Mouse (Mus musculus): ENCODE data around the gene Elovl1. TPM values are rescaled to one million over a fixed set of nuclear protein-coding genes. Genes with fewer than 3 reads are reported as not detected.

Elovl1 gene
- polyA plus RNA-seq (2012; rRNA removed): 76.0 and 80.1 TPM in 2 replicates

DNA sequence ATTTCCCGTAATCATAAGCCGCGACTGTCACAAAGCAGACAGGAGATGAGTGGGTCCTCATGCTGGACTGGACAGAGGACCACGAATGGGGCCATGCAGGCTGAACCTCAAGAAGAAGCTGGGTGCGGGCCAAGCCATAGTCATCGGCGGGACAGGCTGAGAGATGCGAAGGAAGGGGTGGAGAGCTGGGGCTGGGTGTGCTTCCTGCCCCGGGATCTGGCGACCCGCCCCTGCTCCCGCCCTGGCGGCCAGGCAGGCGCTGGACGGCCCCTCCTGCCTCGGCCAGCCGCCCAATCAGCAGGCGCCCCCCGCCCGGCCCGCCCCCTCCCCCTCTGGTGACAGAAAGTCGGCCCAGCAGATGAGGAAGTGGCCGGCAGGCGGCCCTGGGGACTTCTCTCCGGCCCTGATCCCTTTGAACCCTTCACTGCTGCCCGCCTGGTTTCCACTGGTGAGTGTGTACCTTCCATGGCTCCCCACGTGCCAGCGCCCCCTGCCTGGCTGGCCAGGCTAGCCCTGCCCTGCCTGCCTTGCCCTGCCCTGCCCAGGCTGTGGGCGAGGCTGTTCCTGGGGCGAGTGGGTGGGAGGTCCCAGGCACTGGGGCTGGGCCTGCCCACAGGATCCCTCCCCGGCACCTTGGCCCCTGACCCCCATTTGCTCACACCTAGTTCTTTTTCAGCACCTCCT, at the start of gene Elovl1:
Gene Elovl1, plus strand, starts transcription at position 326 of the 684 bp plus-strand sequence.

DNA sequence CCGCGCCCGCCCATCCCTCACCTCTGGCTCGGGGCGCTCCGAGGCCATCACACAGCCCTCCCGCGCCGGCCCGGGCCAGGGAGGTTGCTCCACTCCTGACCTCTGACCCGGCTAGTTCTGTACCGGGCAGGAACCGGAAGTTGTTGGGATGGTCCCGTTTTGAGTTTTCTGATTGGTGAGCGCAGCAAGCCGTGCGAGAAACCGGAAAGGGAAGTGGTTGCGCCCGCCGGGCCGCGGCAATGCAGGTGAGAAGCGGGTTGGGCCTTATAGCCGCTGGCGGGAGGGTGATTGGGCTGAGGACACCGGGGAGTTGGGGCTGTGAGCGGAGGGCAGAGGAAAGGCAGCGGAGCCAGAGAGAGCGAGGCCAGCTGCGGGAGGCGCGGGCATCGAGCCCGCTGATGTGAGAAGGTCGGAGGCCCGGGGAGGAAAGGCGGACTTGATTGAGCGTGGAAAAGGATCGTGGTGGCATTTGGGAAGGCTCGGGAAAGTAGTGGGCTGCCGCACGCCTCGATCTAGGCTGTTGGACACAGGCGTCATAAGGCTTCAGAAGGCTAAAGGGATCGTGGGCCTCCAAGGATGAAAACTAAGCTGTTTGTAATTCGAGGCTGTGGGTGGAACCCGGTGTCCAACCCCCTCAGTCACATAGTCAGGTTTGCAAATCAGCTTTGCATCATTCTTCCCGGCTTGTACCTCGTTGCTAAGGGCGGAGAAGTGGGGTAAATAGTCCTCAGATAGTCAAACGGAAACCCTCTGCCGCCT, 18.6 kb upstream of the Elovl1 start, which contains the start of the genes Szt2 and Med8:
Gene Szt2, minus strand, starts transcription at position 132 of the 759 bp plus-strand sequence.
Gene Med8, plus strand, starts transcription at position 196 of the 759 bp plus-strand sequence.

GRCm38 (mm10) chr4:118436820-118437603, 9.1 kb downstream of the Elovl1 start, which contains the start of gene Cdc20:
Cdc20 (minus strand) TSS chr4:118437352.

DNA sequence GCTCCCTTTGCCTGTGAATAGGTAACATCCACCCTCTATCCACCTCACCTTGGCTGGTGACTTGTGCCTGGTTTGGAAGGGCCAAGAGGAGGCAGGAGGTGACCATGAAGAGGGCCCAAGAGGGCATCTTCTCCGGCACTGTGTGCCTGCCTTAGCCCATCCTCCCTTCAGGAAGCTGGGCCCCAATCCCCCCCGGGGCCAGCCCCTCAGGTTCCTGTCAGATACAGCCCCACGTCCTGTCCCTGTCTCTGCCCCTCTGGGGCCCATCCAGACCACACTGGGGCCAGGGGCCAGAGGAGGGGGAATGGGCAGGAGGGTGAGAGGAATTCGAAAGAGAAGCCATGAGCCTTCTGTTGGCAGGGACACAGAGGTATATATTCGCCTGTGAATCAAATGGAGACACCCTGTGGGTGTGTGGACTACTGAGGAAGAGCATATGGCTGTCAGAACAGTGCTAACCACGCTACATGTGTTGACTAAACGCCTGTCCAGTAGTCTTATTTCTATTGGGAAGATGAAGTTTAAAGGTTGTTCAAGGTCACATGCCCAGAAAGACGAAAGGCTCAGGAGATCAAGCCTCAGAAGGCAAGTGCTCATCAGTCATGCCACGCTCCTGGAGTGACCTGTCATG, 29.6 kb downstream of the Elovl1 start, which contains the start of gene Mpl:
Gene Mpl, minus strand, starts transcription at position 169 of the 631 bp plus-strand sequence.

Other genes starting within 250 kb of the Elovl1 start
- 15.5 and 18.0 TPM in 2 replicates for gene Kdm4a, start 248.1 kb upstream of the Elovl1 start, polyA plus RNA-seq (2012; rRNA removed)
- 11.4 and 13.5 TPM in 2 replicates for gene Ptprf, start 136.7 kb upstream of the Elovl1 start, polyA plus RNA-seq (2012; rRNA removed)
- gene Szt2, start 18.8 kb upstream of the Elovl1 start, polyA plus RNA-seq (2012; rRNA removed): 4.2 and 4.7 TPM in 2 replicates
- 40.1 and 42.4 TPM in 2 replicates for gene Med8, start 18.8 kb upstream of the Elovl1 start, polyA plus RNA-seq (2012; rRNA removed)
- gene Cdc20, start 9.3 kb downstream of the Elovl1 start, polyA plus RNA-seq (2012; rRNA removed): 47.5 and 58.9 TPM in 2 replicates
- 3.8 and 4.8 TPM in 2 replicates for gene Mpl, start 29.4 kb downstream of the Elovl1 start, polyA plus RNA-seq (2012; rRNA removed)
- gene Tie1, start 62.0 kb downstream of the Elovl1 start, polyA plus RNA-seq (2012; rRNA removed): 8.4 and 10.6 TPM in 2 replicates
- 9.2 TPM in 2 replicates for gene 2610528J11Rik, start 98.9 kb downstream of the Elovl1 start, polyA plus RNA-seq (2012; rRNA removed)
- 4.2 and 5.6 TPM in 2 replicates for gene Tmem125, start 116.0 kb downstream of the Elovl1 start, polyA plus RNA-seq (2012; rRNA removed)
- gene Cfap57, start 192.7 kb downstream of the Elovl1 start, polyA plus RNA-seq (2012; rRNA removed): 0.26 and 0.44 TPM in 2 replicates
- gene Ebna1bp2, start 192.7 kb downstream of the Elovl1 start, polyA plus RNA-seq (2012; rRNA removed): 38.1 and 38.9 TPM in 2 replicates
- gene Olfr62, start 230.9 kb downstream of the Elovl1 start, polyA plus RNA-seq (2012; rRNA removed): not detected in 2 replicates